Mouse (Mus musculus) left cerebral cortex, adult 18-20 months (tissue): Measurements from ENCODE around the gene Clcnka. TPM values are rescaled to one million over a fixed set of nuclear protein-coding genes. Genes with fewer than 3 reads are reported as not detected.
A peak's percentile ranks its signal among the peaks of the same experiment; 100 is the strongest.

ENCODE experiments used
- DNase-seq, 2 experiments: peaks; one replicate each; pipeline ENCODE4 v3.0.0; 2021 to 2022; ENCODE audit warnings: low spot score in 2 of 2, mixed read lengths in 1 of 2
- total RNA-seq, 2 experiments: library from RNA; stranded (reverse); gene quantifications; 2 replicates each; pipeline ENCODE4 v1.2.3; 2021

Gene Clcnka
- total RNA-seq, 2 experiments from 2014 or later = not detected

- no peak for DNase-seq
Observed at GRCm38 (mm10) chr4:141422841-141423240, 24.3 kb upstream of the Clcnka start.

- DNase-seq = no peak
Observed at GRCm38 (mm10) chr4:141421423-141421822, 22.9 kb upstream of the Clcnka start.

GRCm38 (mm10) chr4:141420886-141421285 lies 22.4 kb upstream of the Clcnka start:
- no peak for DNase-seq

- DNase-seq = no peak
Observed at GRCm38 (mm10) chr4:141420192-141420829, 21.8 kb upstream of the Clcnka start, which contains the start of gene Hspb7. Gene Hspb7, plus strand, starts transcription at chr4:141420779.

GRCm38 (mm10) chr4:141419398-141420191 lies 21.1 kb upstream of the Clcnka start:
- peak; percentile 41 to 53 for DNase-seq

- no peak for DNase-seq
Observed at GRCm38 (mm10) chr4:141415924-141416323, 17.4 kb upstream of the Clcnka start, which contains the start of gene Clcnkb. Gene Clcnkb, minus strand, starts transcription at chr4:141416014.

- no peak for DNase-seq
Observed at GRCm38 (mm10) chr4:141411430-141411992, 13.0 kb upstream of the Clcnka start.

GRCm38 (mm10) chr4:141408577-141408976 lies 10.1 kb upstream of the Clcnka start:
- DNase-seq = no peak

GRCm38 (mm10) chr4:141406516-141407299 lies 8.2 kb upstream of the Clcnka start:
- no peak for DNase-seq

GRCm38 (mm10) chr4:141405314-141405622 lies 6.7 kb upstream of the Clcnka start:
- DNase-seq = no peak

GRCm38 (mm10) chr4:141404518-141405313 lies 6.2 kb upstream of the Clcnka start:
- peak; percentile 91 to 94 for DNase-seq

- DNase-seq = no peak
Observed at GRCm38 (mm10) chr4:141400171-141400570, 1.6 kb upstream of the Clcnka start.

- no peak for DNase-seq
Observed at GRCm38 (mm10) chr4:141397861-141398260, 663 bp downstream of the Clcnka start.

GRCm38 (mm10) chr4:141394751-141395150 lies 3.8 kb downstream of the Clcnka start:
- no peak for DNase-seq

GRCm38 (mm10) chr4:141391293-141391692 lies 7.2 kb downstream of the Clcnka start:
- no peak for DNase-seq

- no peak for DNase-seq
Observed at GRCm38 (mm10) chr4:141389366-141390150, 9.0 kb downstream of the Clcnka start.

GRCm38 (mm10) chr4:141387933-141388332 lies 10.6 kb downstream of the Clcnka start:
- DNase-seq = no peak

GRCm38 (mm10) chr4:141387093-141387784 lies 11.3 kb downstream of the Clcnka start:
- peak; percentile 80 to 84 for DNase-seq

GRCm38 (mm10) chr4:141386150-141386549 lies 12.4 kb downstream of the Clcnka start:
- no peak for DNase-seq
